Mouse (Mus musculus) thymus, postnatal 4 days (tissue): ENCODE measurements around the gene Ctc1.
A peak's percentile ranks its signal among the peaks of the same experiment; 100 is the strongest.
"Not testable (repeated sequence)": the region's sequence is repeated elsewhere in the genome, so short reads cannot be mapped to it uniquely, and the experiment has no call there.

Source experiments
- DNase-seq: peaks from one replicate; pipeline ENCODE4 v3.0.0; 2021

The Ctc1 gene

GRCm38 (mm10) chr11:69015644-69016441 is at the start of gene Ctc1:
Gene Ctc1 (plus strand): TSS chr11:69015911.
- DNase-seq, result peak; percentile 91

GRCm38 (mm10) chr11:68966554-68966953 is 49.2 kb upstream of the Ctc1 start:
- no peak for DNase-seq

- DNase-seq, result peak; percentile 91
These were observed 48.1 kb upstream of the Ctc1 start, which contains the start of gene Slc25a35 for GRCm38 (mm10) chr11:68967337-68968282. Gene Slc25a35 (plus strand): TSS chr11:68968131.

- DNase-seq, result no peak
These were observed 47.0 kb upstream of the Ctc1 start for GRCm38 (mm10) chr11:68968752-68969151.

- DNase-seq, result no peak
These were observed 45.5 kb upstream of the Ctc1 start for GRCm38 (mm10) chr11:68970232-68970631.

GRCm38 (mm10) chr11:68973250-68974058 is 42.3 kb upstream of the Ctc1 start:
- DNase-seq, result peak; percentile 87

GRCm38 (mm10) chr11:68974059-68974450 is 41.7 kb upstream of the Ctc1 start:
- DNase-seq, result no peak

- DNase-seq, result no peak
These were observed 40.6 kb upstream of the Ctc1 start, which contains the start of gene Rangrf for GRCm38 (mm10) chr11:68975085-68975484. Gene Rangrf (minus strand): TSS chr11:68975185.

GRCm38 (mm10) chr11:68975601-68976000 is 40.1 kb upstream of the Ctc1 start:
- no peak for DNase-seq

- no peak for DNase-seq
These were observed 36.4 kb upstream of the Ctc1 start for GRCm38 (mm10) chr11:68979320-68979733.

GRCm38 (mm10) chr11:68980919-68981318 is 34.8 kb upstream of the Ctc1 start:
- DNase-seq, result no peak

GRCm38 (mm10) chr11:68982639-68983369 is 32.9 kb upstream of the Ctc1 start:
- DNase-seq, result peak; percentile 90

- DNase-seq, result no peak
These were observed 28.3 kb upstream of the Ctc1 start for GRCm38 (mm10) chr11:68987365-68987882.

GRCm38 (mm10) chr11:68988341-68988740 is 27.4 kb upstream of the Ctc1 start:
- no peak for DNase-seq

GRCm38 (mm10) chr11:68993122-68993521 is 22.6 kb upstream of the Ctc1 start:
- no peak for DNase-seq

GRCm38 (mm10) chr11:68994377-68994776 is 21.3 kb upstream of the Ctc1 start:
- DNase-seq, result peak; percentile 56

- no peak for DNase-seq
These were observed 18.6 kb upstream of the Ctc1 start for GRCm38 (mm10) chr11:68997080-68997479.

- not testable (repeated sequence) for DNase-seq
These were observed 12.9 kb upstream of the Ctc1 start for GRCm38 (mm10) chr11:69002782-69003181.

- no peak for DNase-seq
These were observed 12.1 kb upstream of the Ctc1 start for GRCm38 (mm10) chr11:69003592-69003991.

- DNase-seq, result no peak
These were observed 10.5 kb upstream of the Ctc1 start for GRCm38 (mm10) chr11:69005193-69005592.

GRCm38 (mm10) chr11:69006575-69006974 is 9.1 kb upstream of the Ctc1 start:
- not testable (repeated sequence) for DNase-seq
